Mouse (Mus musculus): ENCODE measurements around the gene Fntb.

The Fntb gene

DNA sequence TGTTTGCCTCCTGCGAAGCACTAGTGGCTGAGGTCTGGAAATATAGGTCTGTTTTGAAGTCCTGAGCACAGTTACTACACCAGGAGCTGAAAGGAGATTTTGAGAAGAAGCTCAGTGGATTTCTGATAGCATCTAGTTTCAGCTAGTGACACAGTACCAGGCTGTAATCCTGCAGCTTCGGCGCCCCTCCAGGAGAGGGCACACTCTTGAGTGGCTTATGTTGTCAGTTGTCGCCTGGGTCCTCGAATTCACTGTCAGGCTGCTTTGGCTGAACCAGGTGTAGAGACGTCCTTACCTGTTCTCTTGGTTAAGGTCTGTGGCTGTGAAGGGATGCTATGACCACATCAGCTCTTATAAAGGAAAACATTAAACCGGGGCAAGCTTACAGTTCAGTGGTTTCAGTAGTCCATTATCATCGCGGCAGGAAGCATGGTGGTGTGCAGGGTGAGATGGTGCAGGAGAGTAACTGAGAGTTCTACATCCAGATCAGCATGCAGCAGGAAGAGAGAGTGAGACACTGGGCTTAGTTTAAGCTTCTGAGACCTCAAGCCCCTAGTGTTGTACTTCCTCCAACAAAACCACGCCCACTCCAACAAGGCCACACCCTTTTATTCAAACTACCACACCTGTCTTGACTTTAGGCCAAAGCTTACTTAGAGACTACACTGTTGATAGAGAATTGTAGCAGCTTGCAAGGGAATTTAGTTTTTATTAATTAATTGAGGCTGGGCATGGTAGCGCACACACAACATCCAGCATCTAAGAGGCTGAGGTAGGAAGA, 124.2 kb downstream of the Fntb start:
- no peak for DNase-seq

DNA sequence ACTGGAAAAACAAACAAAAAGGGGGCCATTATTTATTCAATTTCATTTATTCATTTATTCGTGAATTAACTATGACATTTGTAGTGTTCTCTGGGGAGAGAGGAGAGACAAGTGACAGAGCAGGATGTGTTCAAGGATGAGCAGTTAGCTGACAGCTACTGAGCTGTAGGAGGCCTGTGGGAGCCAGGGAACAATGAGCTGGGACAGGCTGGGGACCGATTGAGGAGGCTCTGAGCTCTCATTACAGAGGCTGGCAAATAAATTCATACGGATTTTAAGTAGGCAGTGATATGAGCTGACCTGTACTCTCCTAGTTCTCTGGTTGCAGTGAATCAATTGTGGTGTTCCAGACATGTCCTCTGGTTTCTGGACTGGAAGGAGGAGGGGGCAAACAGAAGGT, 125.8 kb downstream of the Fntb start:
- no peak for DNase-seq

DNA sequence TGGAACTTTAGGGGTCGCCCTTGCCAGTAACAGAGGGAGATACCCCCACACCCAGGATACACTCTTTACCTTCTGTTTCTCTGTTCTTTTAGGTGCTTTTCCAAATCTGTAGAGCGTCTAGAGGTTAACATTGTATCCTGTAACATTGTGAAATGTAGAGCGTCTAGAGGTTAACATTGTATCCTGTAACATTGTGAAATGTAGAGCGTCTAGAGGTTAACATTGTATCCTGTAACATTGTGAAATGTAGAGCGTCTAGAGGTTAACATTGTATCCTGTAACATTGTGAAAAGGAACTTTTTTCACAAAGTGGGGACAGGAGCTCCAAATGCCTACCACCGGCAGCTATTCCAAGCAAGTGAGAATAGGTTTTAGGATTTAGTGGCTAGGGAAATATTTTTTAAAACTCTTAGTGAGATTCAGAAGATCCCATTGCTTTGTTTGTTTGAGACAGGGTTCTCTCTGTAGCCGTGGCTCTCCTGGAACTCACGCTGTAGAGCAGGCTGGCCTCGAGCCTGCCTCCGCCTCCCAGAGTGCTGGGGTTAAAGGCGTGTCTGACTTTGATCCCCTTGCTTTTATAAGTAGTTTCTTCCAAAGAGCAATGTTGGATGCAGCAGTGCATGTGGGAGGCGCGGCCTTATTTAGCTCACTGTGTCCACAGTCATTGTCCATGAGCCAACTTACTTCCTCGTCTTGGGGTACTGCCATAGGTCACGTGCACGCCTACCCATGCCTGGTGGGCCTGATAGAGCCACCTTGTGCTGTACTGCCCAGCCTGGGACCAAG, 127.7 kb downstream of the Fntb start:
- no peak for DNase-seq

DNA sequence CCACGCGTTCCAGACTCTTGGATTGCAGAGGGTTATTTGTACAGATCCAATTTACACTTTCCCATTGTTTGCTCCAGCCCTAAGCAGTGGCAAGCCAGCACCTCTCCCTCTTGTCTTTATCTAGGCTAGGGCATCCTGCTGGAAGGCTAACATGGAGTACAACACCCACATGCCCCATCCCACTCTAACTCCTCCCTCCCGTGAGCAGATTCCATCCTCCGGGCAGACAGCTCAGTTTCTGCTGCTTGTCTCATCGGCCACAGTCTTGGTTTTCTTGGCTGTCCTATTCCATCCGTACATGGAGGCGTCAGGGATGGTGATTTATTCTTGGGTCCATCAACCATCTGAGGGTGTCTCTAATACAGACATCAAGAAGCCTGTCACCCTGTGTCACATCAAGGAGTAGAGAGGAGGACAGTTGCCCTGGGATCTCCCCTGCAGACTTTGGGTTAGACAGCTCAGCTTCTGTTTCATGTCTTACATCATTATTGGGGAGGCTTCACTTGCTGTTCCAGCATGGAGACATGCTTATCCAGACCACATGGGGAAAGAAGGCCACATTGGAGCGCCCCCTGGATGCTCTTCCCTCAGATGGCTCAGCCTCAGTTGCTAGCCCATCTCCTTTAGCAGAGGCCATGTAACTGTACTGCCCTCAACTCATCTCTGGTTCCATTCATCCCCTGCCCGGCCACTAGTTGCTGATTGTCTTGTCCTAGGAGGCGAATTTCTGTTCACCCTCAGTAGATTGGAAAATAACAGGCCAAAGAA, 129.6 kb downstream of the Fntb start:
- no peak for DNase-seq

DNA sequence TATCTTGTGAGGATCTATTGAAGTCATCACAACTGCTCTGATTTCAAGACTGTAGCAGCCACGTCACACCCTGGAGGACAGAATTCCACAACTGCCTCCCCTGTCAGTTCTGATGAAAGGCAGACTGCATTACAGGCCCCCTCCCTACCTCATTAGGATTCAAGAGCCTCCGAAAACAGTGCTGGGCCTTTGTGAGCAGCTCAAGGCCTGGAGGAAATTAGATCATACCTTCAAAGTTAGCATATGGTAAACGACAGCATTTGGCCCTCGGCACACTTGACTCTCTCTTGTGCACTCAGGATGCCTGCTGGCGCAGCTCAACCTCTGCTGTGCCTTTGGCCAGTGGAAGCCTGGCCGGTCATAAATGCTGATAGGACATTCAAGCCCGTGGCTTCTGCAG, 130.4 kb downstream of the Fntb start:
- DNase-seq: peak; percentile 89

DNA sequence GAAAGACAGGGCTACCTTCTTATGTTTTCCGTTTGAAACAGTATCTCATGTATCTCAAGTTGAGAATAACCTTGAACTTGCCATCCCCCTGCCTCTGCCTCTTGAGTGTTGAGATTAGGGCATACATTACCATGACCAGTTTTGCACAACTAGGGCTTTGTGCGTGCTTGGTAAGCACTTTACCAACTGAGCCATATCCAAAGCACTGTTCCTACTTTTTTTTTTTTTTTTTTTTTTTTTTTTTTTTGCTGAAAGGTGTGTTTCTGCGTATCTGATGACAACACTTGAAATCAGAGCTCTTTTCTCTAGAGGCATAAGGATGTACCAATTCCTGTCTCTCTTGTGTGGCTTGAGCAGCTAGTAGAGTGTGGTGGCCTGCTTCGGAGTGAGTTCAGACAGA, 131.2 kb downstream of the Fntb start:
- DNase-seq: no peak

DNA sequence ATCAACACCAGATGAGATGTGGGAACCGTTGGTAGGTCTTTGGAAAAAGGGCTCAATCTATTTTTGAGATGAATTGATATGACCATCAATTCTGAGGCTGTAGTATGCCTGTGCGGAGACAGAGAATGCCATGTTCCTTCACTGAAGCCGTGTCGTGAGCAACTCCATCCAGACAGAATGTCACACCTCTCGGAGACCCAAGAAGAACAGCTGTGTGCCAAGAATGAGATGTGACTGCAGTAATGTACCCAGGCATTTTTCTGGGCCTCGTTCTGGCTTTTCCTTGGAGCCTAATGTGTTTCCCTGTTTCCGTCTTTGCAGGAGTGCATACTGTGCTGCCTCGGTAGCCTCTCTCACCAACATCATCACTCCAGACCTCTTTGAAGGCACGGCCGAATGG, 131.6 kb downstream of the Fntb start:
- no peak for DNase-seq

DNA sequence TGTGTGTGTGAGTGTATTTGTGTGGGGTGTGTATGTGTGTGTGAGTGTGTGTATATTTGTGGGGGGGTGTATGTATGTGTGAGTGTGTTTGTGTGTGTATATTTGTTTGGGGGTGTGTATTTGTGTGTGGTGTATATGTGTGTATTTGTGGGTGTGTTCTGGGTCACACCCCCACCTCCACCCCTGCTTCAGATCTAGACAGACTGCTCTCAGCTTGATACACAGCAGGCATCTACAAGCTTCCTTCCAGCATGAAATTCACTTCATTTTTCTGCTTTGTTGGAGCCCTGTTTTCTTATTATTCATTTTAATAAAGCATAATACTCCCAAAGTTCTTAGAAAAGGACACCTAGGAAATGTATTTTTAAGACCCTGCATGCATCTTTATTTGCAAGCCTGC, 132.8 kb downstream of the Fntb start:
- DNase-seq: peak; percentile 78

DNA sequence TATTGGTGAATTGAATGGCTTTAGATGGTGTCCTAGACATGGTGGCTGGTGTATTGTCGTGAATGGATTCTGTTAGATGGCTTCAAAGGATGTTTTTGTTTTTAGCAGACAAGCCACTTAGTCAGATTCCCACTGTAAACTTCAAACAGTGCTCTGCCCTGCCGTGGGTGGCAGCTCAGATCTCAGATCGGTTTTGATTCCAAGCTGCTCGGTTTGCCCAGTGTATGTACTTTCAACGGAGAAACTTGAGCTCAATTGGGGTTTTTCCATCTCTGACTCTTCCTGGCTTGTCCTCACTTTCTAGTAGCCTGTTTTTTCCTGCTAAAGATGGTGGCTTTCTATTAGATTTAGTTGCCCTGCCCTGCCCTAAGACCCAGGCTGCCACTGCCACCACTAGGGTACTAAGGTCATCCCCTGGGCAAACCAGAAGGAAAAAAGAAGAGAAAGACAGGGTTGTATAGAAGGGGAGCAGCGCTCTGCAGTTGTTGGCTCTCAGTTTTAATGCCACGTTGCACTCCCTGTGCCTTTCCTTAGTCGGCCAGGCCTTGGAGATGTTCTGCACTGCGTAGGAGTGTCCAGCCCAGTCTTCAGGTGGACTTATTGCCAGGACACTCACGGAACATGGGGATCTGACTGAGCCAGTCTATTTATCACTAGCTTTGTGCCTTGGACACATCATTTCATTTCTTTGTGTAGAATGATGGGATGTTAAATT, 134.0 kb downstream of the Fntb start:
- no peak for DNase-seq

DNA sequence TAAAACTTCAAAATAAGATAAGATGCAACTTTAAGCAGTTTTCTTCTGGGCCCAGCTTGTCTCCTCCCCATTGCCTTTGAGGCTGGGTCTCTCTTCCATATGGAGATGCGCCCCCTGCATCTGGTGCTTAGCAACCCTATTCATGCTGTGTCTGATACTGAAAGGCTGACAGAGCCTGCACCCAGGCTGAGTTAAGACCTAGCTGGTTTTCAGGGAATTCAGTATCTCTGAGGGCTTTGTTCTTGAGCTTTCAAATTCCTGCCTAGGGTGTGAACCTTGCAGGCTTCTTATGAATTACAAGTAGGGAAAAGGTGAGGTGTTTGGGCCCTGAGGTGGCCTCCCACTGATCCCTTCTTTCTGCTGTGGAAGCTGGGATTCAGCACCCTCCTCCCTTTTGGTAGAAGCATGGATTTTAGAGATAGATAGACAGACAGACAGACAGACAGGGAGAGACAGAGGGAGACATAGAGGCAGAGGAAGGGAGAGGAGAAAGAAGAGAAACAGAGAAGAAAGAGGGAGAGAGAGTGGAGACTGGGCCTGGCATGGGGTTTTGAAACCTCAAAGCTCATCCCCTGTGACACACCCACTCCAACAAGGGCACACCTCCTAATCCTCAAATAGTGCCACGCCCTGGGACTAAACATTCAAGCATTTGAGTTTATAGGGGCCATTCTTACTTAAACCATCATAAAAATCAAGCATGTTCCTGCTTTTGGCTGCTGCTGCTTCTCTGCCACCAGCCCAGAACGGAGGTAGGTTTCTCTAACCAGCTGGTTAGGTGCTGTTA, 136.3 kb downstream of the Fntb start:
- no peak for DNase-seq

DNA sequence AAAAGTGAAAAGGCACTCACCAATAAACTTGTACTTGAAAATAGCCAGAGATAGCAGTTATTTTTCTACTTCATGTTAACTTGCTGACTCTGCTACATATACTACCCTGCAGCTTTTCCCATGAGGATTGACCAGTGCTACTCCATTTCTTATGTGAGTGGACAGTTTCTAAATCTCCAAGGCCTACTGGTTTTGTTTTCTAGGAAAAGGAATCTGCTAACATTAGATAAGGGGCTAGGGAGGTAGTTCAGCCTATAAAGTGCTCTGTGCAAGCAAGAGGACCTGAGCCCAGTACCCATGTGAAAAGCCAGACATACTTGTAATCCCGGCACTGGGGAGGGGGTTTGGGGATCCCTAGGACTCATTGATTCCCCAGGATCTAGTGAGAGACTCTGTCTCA, 140.9 kb downstream of the Fntb start:
- DNase-seq: no peak

DNA sequence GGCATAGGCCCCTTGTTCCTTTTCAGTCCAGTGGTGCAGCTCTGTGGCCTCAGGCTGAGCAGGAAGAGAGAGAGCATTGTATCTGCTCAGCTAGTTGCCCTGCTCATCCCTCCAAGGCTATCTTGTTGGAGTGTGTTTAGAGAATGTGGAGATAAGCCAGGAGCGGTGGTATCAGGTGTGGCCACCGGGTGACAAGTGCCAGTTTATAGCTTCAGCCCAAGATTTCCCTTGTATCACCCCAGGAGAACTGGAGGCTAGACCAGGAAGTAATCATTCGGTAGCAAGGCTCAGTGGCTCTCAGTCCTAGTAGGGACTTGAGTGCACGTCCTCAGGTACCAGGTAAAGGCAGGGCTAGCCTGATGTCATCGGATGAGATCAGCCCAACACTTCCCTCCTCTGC, 143.8 kb downstream of the Fntb start:
- DNase-seq: no peak

DNA sequence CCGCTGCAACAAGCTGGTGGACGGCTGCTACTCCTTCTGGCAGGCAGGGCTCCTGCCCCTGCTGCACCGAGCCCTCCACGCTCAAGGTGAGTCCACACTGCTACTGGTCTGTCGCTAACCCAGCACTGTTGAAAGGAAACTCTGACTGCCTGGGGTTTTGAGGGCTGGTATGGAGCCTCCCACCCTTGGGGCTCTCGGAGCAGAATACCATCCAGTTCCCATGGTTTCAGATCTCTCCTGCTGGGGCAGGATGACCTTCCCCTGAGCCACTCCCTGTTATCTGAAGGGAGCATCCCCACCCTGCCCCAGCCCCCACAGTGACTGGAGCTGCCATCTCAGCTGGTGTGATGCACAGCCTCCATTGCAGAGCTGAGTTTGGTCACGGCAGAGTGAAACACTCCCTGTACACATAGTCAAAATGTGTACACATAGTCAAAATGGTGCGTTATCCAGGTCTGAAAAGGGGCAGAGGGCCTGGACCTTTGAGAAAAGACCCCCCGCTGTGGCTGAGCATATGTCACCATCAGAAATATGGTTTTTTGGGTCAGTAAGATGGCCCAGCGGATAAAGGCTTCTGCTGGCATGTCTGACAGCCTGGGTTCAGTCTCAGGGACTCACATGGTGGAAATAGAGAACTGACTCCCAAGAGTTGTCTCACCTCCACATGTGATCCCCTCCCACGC, 145.0 kb downstream of the Fntb start:
- peak; percentile 86 for DNase-seq

DNA sequence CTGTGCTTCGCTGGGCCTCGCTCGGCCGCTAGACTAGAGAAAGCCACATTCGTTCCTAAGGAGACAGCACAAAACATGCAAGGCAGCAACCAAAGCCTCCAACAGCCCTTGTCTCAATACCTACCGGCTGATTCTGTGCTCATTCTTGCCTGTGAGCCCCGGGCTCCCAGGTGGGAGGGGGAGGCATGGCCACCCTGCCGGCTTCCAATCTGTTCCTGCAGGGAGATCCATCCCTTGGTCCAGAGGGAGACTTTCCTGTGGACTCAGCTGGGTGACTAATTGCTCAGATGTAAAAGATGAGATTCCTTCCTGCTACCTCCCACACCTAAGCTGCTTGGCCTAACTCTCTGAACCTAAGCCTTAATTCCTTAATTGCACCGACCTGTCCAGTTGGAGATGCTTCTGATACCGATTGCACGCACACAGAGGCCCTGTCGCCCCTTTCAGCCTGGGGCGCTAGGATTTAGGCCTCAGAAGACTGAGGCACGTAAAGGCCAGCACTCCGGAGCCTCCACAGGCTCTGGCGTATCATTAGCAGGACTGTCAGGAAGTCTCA, 145.9 kb downstream of the Fntb start:
- peak; percentile 95 for DNase-seq

DNA sequence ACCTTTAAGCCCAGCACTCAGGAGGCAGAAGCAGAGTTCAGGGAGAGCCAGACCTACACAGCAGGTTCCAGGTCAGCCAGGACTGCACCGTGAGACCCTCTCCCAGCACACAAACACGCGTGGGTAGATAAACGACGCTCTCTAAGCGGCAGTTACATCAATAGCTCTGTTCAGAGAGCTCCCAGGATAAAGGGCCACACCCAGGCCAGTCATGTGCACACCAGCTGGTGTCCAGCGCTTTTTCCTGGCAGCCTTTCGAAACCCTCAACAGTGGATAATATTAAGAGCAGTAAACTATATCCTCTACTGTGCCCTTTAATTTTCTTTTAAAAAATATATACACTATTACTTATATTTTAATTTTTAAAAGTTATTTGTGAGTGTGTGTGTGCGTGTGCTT, 146.8 kb downstream of the Fntb start:
- DNase-seq: no peak

DNA sequence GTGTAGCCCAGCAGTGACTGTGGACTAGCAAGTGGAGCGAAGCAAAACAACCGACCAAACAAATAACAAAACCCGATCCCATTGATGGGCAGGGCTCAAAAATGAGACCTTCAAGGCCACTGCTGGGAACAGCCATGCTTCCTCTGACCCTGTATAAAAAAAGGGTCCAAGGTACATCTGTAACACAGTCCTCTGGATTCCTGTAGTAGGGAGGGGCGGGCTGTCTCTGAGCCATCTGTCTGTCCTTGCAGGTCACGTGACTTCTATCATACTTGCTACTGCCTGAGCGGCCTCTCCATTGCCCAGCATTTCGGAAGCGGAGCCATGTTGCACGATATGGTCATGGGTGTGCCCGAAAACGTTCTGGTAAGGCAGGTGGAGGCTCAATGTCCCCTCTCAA, 150.8 kb downstream of the Fntb start:
- no peak for DNase-seq

DNA sequence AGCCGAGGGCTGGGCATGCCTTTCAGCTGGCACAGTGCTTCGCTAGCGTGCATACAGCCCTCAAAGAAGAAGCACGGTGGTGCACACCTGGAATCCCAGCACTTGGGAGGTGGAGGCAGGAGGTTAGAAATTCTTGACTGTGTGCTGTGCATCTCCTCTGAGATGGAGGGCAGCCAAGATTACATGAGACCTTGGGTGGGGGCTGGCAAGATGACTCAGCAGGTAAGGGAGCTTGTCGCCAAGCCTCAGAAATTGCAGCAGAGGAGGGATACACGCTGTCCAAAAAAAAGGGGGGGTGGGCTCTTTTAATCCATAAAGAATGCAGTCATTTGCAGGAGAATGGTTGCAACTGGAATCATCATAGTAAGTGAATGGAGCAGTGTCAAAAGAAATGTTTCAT, 152.7 kb downstream of the Fntb start:
- DNase-seq: no peak

DNA sequence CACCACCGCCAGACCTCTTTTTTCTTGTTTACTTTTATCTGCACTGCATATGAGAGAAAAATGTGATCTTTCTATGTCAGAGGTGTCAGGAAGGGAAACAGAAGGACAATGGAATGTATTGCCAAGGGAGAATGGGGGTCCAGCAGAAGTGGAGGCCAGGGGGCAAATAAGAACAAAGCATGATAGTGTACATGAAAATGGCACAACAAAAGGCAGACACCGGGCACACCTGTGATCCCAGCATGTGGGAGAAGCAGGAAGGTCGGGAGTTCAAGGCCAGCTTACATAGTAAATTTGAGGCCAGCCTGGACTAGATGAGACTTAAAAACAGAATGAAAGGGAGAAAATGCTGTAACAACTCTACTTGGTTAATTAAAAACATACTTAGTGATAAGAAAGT, 153.5 kb downstream of the Fntb start:
- DNase-seq: no peak

DNA sequence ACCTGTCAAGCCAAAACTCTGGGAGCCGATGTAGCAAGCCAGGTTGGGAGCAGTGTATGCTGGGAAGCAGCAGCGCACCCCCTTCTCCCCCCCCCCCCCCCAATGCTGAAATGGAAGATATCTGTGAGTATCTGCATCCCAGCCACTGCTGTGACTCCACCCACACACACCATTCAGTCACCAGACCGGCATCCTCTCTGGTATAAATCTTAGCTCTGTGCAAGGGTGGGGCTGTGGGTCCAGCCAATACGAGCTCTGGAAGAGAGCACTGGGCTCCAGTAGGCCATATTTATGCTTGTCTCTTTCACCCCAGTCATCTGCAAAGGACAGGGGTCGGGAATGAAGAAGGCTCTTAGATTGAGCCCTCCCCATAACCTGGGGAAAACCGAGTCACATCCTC, 155.0 kb downstream of the Fntb start:
- no peak for DNase-seq

DNA sequence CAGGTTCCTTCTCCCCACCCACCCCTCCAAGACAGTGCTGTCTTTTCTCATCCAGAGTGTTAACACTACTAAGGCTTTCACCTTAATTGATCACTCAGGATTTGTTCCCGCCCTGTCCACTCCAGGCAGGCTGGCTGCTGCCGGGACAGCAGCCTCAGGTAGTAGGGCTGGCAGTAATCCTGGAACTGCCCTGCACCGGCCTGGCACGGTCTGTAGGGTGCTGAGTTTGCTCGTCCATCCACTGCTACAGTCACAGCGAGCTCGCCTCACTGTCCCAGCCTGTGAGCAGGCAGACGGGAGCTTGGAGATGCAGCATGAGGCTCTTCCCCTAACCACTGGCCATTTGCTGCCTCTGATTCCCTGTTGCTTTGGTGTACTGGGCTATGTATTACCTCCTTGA, 155.6 kb downstream of the Fntb start:
- DNase-seq: no peak

DNA sequence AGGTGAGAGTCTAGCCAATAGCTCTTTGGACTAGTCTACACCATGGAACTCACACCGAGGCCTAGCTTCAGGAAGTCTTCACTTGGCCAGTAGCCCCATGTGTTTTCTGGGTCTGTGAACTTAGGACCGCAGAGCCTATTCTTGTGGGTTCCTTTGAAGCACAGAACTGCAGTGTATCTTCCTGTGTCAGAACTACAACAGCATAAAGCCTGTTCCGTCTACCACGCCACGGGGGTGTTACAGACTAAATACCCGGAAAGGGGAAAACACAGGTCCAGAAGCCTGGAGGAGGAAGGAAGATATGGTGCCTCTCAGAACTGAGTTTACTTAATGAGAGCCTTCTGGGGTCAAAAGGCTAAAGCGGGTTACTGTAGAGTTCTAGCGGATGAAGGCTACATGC, 157.7 kb downstream of the Fntb start:
- DNase-seq: no peak

Measured in cerebellum, adult 9-10 months (tissue).